Mouse (Mus musculus) forebrain, embryonic 10.5 days (tissue): ENCODE data around the gene Ghrhr. TPM values are rescaled to one million over a fixed set of nuclear protein-coding genes. Genes with fewer than 3 reads are reported as not detected.

Experiments
- DNase-seq: peaks from one replicate; pipeline ENCODE4 v3.0.0-alpha.2; 2017; ENCODE audit warnings: low spot score; ENCODE audit errors: extremely low spot score
- H3K27ac ChIP-seq: fragments of 300-500 bp; sonication (generic); 2 replicates; pipeline ENCODE4 v1.5.1; 2016; ENCODE audit warnings: mild to moderate bottlenecking
- H3K27me3 ChIP-seq: fragments of 300-500 bp; sonication (generic); 2 replicates; pipeline ENCODE4 v1.6.1; 2016; ENCODE audit warnings: mild to moderate bottlenecking; ENCODE audit not compliant: poor library complexity, severe bottlenecking
- H3K36me3 ChIP-seq: fragments of 300-500 bp; sonication (generic); replicated peaks from 2 replicates; pipeline ENCODE4 v1.6.1; 2016; ENCODE audit warnings: mild to moderate bottlenecking, moderate library complexity
- H3K4me1 ChIP-seq: fragments of 300-500 bp; sonication (generic); 2 replicates; pipeline ENCODE4 v1.6.1; 2016
- H3K4me3 ChIP-seq: fragments of 300-500 bp; sonication (generic); 2 replicates; pipeline ENCODE4 v1.5.1; 2016; ENCODE audit warnings: mild to moderate bottlenecking, moderate library complexity
- H3K9me3 ChIP-seq: fragments of 300-500 bp; sonication (generic); 2 replicates; pipeline ENCODE4 v1.6.1; 2016; ENCODE audit warnings: mild to moderate bottlenecking, moderate library complexity
- WGBS: fragments of 180-500 bp; shearing (Covaris S2); methylation state at CpG from one replicate; pipeline ENCODE4 v1.1.7; 2016; 5-methylcytosine and 5-hydroxymethylcytosine counted together
- polyA plus RNA-seq: library from polyadenylated mRNA; unstranded; fragments of >200 nt; fragmentation: Nextera tagmentation; extraction: Ambion mirVana; gene quantifications from 2 replicates; pipeline ENCODE4 v1.2.1, GENCODE M21; 2016

The Ghrhr gene
- not detected in 2 replicates for polyA plus RNA-seq

DNA sequence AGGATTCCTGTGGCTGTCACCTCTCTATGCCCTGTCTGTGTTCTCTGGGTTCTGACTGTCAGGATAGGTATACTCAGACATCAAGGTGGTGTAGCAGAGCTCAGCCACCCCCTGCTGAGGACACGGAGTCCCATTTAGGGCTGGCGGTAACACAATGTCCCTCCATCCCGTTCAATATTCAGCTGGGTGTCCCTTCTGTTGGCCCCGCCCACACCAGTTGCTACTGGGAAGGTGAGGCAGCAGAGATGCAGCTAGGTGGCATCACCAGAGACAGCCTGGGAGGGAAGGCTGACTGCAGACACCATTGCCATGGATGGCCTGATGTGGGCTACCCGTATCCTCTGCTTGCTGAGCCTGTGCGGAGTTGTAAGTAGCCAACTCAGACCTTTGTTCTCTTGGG lies at the start of gene Ghrhr:
Gene Ghrhr, plus strand, starts transcription at position 220 of the 400 bp plus-strand sequence.
- 0 out of 2 replicates have a peak, but pooled peaks cover 5% of the 10 kb centered on the region for H3K27me3 ChIP-seq
- no peaks in the 10 kb centered on the region for H3K4me1 ChIP-seq
- DNase-seq, result no peak
- no peak within 1 kb of the TSS for H3K4me3 ChIP-seq
- no peaks in the 10 kb centered on the region for H3K9me3 ChIP-seq
- no peak within 1 kb of the TSS for H3K27ac ChIP-seq
- 77% methylated on average over 6 of the region's 6 CpGs for WGBS
- H3K36me3 ChIP-seq, result no peaks in the 10 kb centered on the region

DNA sequence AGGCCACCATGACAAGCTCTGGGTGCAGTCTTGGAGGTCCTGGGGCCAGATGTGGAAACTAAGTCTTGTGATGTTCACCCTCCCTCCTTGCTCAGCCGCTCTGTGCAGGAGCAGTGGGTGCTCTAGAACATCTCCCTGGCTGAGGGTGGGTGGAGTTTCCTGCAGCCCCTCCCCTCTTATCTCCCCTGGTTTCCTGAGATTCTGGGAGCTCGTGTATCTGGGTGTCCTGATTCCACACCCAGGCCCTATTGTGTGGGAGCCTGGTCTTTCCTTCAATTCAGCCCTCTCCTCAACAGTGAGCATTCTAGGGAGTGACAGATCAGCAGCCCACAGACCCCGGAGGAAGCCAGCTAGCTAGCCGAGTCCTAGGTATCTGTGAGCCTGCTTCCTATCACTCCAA lies 49.8 kb upstream of the Ghrhr start:
- Histone ChIP-seq H3K27ac (no peak overlapping the region), H3K4me3 (no peak overlapping the region), H3K36me3 (no peaks in the 10 kb centered on the region), H3K27me3 (no peaks in the 10 kb centered on the region), H3K4me1 (peaks cover 5% of the 10 kb centered on the region), H3K9me3 (no peaks in the 10 kb centered on the region)
- 89% methylated on average over 4 of the region's 4 CpGs for WGBS
- DNase-seq, result no peak

DNA sequence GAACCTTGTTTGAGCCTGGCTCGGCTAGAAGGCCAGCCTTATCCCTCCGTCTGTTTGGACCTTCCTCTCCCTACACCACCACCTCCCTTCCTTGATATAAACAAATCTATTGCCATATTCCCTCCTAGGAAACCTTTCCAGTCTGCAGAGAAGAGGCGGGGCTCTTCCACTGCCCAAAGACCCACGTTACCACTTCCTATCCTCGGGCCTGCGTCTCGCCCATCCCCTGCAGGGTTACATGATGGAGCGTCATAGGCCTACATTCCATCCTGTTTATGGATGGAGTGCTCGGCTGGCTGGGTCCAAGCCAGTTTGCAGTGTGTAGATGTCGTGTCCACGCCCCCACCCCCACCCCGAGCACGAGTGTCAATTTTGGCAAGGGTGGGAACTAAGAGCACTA lies 48.8 kb upstream of the Ghrhr start:
- no peak for DNase-seq
- Histone ChIP-seq H3K9me3 (no peaks in the 10 kb centered on the region), H3K27me3 (no peaks in the 10 kb centered on the region), H3K4me1 (peaks cover 15% of the 10 kb centered on the region), H3K4me3 (no peak overlapping the region), H3K27ac (no peak overlapping the region), H3K36me3 (no peaks in the 10 kb centered on the region)
- WGBS, result 91% methylated on average over 13 of the region's 13 CpGs

DNA sequence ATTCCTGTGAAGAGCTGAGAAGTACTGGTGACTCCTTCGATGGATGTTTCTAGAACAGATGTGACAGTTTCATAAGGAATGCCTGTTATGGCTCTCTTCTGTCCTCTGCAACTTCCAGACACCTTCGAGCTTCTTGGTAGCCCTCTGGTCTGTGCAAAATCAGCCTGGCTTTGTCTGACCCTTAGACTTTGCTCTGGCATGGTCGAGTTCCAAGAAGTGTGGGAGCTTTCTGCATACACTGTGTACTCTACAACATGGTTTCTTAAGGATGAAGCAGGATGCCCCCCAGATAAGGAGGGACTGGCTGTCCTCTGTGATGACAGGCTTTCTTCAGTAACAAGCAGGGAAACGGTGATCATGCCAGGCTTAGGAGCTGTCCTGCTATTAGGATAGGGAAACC lies 47.9 kb upstream of the Ghrhr start:
- Histone ChIP-seq H3K36me3 (no peaks in the 10 kb centered on the region), H3K9me3 (no peaks in the 10 kb centered on the region), H3K4me3 (no peak overlapping the region), H3K27ac (no peak overlapping the region), H3K4me1 (peaks cover 19% of the 10 kb centered on the region), H3K27me3 (no peaks in the 10 kb centered on the region)
- no peak for DNase-seq
- WGBS, result 78% methylated on average over 4 of the region's 4 CpGs

DNA sequence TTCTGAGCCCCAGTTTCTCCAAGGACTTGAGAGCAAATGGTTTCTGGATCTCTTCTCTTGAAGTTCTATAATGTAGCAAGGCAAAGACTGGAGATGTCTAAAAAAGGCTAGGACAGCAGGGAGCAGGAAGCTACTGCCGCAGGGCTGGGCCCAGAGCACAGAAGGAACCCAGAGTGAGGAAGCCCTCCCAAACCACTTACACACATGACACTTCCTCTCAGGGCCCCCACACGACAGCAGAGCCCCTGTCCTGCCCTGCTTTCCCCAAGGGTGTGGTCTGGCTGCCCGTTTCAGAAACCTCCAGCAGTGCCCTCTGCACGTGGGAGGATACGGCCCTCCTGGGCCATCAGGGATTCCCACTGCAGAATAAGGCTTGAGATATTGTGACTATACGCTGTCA lies 44.8 kb upstream of the Ghrhr start:
- peaks cover 22% of the 10 kb centered on the region for H3K4me1 ChIP-seq
- no peaks in the 10 kb centered on the region for H3K9me3 ChIP-seq
- no peak overlapping the region for H3K4me3 ChIP-seq
- DNase-seq, result no peak
- no peaks in the 10 kb centered on the region for H3K27me3 ChIP-seq
- H3K27ac ChIP-seq, result 0 out of 2 replicates have a peak overlapping the region, but pooled peaks have one; percentile 30
- 74% methylated on average over 6 of the region's 6 CpGs for WGBS
- H3K36me3 ChIP-seq, result no peaks in the 10 kb centered on the region

DNA sequence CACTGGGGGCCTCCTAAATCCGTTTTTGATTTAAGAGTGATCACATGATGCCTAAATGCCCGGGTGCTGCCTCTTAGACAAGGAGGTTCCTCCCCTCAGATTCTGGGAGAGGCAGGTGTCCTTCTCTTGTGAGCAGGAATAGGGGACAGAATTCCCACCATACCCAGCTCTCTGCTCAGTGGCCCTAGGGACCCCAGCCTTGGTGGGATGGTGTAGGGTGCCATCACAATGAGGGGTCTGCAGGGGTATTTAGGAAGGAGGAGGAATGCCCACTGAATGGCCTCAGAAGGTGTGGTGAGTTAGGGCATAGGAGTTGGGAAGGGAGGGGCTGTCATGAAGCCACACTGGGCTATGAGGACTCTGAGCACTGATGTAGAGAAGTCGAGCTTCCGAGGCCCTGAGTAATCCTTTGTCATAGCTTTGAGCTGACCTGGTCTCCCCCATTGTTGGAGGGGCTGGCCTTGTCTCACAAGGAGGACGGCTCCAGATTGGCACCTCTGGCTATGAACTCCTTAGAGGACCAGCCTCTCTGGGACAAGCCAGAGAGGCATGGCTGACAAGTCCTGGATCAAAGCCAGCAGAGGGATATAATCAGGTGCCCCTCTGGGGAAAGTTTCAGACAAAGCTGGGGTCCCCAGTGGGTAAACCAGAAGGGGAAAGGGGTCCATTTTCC lies 43.9 kb upstream of the Ghrhr start:
- 64% methylated on average over 5 of the region's 5 CpGs for WGBS
- peaks cover 26% of the 10 kb centered on the region for H3K4me1 ChIP-seq
- H3K27ac ChIP-seq, result 0 out of 2 replicates have a peak overlapping the region, but pooled peaks have one; percentile 9
- H3K4me3 ChIP-seq, result no peak overlapping the region
- no peaks in the 10 kb centered on the region for H3K36me3 ChIP-seq
- no peaks in the 10 kb centered on the region for H3K9me3 ChIP-seq
- DNase-seq, result no peak
- H3K27me3 ChIP-seq, result no peaks in the 10 kb centered on the region

DNA sequence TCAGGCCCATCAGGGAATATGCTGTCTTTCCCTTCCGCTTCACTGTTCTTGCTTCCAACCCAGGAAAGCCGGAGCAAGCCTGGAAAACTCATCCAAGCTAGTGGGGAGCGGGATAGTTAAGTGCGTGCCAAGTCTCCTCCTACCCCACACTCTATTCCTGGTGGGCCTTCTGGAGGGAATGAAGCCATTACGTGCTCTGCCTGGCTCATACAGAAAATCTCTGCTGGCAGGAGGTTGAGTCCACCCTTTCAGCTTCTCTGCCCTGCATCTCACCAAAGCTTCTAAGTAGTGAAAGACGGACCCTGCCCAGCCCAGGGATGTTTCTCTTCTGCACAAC lies 43.4 kb upstream of the Ghrhr start:
- 85% methylated on average over 6 of the region's 6 CpGs for WGBS

DNA sequence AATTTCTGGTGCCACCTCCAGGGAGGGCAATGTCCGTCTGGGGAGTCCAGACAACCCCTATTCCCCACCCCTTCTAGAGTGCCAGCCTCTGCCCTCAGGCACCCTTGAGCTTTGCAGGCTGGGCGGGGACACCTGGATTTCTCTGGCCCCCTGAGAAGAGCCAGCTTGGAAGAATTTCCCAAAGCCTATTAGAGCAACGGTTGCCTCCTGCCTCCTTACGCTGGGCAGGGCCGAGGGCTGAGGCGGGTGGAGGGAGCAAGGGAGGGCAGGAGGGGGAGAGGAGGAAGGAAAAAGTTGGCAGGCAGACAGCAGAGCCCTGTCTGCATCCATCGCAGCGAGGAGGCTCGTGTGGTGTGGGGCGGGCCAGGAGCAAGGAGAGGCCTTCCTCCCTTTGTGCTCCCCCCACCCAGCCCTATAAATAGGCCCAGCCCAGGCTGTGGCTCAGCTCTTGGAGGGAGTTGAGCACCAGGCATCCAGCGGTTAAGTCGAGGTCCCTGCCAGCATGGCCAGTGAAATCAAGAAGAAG lies 40.0 kb upstream of the Ghrhr start, which contains the start of gene Aqp1:
Gene Aqp1, plus strand, starts transcription at position 444 of the 526 bp plus-strand sequence.
- no peaks in the 10 kb centered on the region for H3K27me3 ChIP-seq
- peak within 1 kb of the TSS; percentile 51 for H3K27ac ChIP-seq
- DNase-seq, result no peak
- peaks cover 26% of the 10 kb centered on the region for H3K4me1 ChIP-seq
- no peak within 1 kb of the TSS for H3K4me3 ChIP-seq
- no peaks in the 10 kb centered on the region for H3K36me3 ChIP-seq
- H3K9me3 ChIP-seq, result no peaks in the 10 kb centered on the region
- 29% methylated on average over 12 of the region's 12 CpGs for WGBS

More for the DNA sequence above, 43.4 kb upstream of the Ghrhr start:
- Histone ChIP-seq H3K27me3 (no peaks in the 10 kb centered on the region), H3K9me3 (no peaks in the 10 kb centered on the region), H3K4me3 (no peak overlapping the region), H3K27ac (0 out of 2 replicates have a peak overlapping the region, but pooled peaks have one; percentile 6), H3K36me3 (no peaks in the 10 kb centered on the region), H3K4me1 (peaks cover 26% of the 10 kb centered on the region)
- no peak for DNase-seq

DNA sequence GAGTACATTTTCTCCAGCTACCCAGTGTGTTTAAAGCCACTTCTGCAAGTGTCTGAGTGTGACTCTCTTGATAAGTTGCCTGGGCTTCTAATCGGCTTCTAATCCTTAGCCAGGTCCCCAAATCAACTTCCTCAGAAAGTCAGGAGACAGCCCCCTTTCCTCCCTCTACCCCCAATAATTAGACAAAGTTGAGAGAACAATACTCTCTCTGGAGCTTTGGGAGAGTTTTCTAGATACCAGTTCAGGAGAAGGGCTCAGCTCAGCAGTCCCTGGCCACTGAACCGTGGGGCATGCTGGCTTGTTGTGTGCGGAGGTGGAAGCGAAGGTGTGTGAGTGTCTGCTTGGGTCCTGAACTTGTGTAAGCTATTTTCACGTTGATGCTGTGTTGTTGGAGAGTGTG lies 38.9 kb upstream of the Ghrhr start:
- no peak overlapping the region for H3K27ac ChIP-seq
- 87% methylated on average over 5 of the region's 5 CpGs for WGBS
- no peak for DNase-seq
- no peak overlapping the region for H3K4me3 ChIP-seq
- H3K27me3 ChIP-seq, result no peaks in the 10 kb centered on the region
- no peaks in the 10 kb centered on the region for H3K36me3 ChIP-seq
- peaks cover 21% of the 10 kb centered on the region for H3K4me1 ChIP-seq
- no peaks in the 10 kb centered on the region for H3K9me3 ChIP-seq

DNA sequence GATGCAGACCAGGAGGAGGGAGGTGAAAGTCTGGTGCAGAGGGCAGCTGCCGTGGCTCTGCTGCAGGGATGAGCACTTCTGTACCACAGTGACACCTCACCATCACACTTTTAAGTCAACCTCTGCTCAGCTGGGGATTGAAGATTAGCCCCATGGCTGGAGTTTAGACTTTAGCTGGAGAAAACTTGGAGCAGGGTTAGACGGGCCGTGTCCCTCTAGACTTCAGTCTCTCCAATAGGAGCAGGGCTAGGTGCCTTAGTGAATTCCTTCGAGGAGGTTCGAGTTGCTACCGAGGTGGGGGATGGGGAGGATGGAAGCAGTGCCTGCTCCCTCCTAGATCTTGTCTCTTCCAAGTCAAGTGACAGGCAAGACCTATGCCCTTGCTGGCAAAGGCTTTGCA lies 38.0 kb upstream of the Ghrhr start:
- no peaks in the 10 kb centered on the region for H3K36me3 ChIP-seq
- no peaks in the 10 kb centered on the region for H3K27me3 ChIP-seq
- no peak overlapping the region for H3K4me3 ChIP-seq
- no peak overlapping the region for H3K27ac ChIP-seq
- no peaks in the 10 kb centered on the region for H3K9me3 ChIP-seq
- DNase-seq, result no peak
- WGBS, result 64% methylated on average over 6 of the region's 6 CpGs
- H3K4me1 ChIP-seq, result peaks cover 17% of the 10 kb centered on the region

DNA sequence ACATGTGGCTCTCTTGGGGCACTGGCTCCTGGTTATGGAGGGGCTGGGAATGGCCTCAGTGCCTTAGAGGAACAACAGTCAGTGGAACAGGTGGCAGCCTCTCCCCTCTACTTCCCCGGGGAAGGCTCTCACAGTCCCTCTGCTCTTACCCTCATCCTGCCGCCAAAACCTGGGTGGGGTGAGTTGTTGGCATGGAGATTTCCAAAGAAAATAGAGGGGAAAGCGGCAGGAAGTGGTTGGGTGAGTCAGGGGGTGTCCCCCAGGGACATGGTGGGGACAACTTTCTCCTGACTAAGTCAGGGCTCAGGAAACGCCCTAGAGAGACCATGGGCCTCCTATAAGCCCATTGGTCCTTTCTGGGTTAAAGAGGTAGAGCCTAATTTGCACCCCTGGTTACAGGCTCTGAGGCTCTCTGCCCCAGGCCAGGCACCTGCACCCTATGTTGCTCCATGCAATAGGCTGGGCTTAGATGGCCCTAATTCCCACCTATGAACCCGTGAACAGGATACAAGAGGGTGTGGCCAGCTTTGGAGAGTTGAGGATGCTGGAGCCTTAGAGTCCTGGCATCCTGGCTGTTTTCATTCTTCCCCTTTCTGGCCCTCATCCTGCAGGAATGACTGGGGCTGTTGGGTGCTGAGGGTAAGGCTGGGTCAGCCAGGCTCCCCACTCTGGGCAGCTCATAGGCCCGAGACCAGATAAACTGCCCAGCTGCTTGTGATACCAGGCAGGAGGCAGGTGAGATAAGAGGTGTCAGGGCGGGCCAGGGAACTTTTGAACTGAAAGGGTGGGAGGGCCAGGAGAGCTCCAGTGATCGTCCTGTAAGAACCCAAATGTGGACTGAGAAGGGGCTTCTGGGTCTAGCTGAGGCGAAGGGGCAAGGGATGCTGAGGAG lies 36.9 kb upstream of the Ghrhr start:
- WGBS, result 78% methylated on average over 9 of the region's 9 CpGs
- Histone ChIP-seq H3K4me1 (peaks cover 17% of the 10 kb centered on the region), H3K9me3 (no peaks in the 10 kb centered on the region), H3K27ac (no peak overlapping the region), H3K36me3 (no peaks in the 10 kb centered on the region), H3K4me3 (no peak overlapping the region), H3K27me3 (no peaks in the 10 kb centered on the region)
- DNase-seq, result no peak

DNA sequence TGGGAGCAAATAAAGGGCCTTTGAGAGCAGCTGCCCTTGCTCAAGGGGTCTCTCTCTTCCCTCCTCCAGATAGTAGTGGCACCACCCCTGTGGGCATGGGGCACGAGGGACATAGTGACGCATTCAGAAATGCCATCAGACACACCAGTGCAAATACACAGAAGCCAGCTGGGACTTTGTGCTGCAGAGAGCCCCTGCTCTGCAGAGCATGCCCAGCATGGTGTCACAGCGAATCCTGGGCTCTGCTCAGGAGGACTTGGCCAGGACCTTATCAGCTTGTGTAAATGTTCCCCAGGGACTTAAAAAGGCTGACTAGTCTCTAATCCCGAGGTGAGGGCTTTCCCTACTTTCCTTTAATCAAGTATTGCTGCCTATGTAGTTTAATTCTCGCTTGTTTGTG lies 34.4 kb upstream of the Ghrhr start:
- no peaks in the 10 kb centered on the region for H3K9me3 ChIP-seq
- 37% methylated on average over 5 of the region's 5 CpGs for WGBS
- no peak for DNase-seq

DNA sequence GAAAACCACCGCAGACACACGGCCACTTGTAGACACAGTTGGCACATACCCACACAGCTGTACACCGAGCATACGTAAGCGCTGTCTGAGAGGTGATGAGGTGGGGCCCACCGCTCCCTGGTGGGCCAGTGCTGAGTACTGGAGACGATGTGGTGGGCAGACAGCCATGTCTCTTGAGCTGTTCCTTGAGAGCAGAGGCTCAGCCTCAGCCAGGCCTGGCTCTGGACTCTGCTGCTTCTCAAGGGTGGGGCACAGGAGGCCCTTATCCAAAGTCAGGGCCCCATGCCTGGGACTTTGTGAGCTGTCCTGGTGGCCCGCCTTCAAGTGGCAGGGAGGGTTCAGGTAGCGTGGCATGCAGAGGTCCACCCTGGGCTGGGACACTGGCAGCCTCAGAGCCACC lies 33.8 kb upstream of the Ghrhr start:
- no peaks in the 10 kb centered on the region for H3K9me3 ChIP-seq
- no peak overlapping the region for H3K4me3 ChIP-seq
- H3K36me3 ChIP-seq, result no peaks in the 10 kb centered on the region
- H3K27me3 ChIP-seq, result no peaks in the 10 kb centered on the region
- no peak for DNase-seq
- 85% methylated on average over 9 of the region's 9 CpGs for WGBS
- H3K27ac ChIP-seq, result no peak overlapping the region
- H3K4me1 ChIP-seq, result peaks cover 5% of the 10 kb centered on the region

More for the DNA sequence above, 34.4 kb upstream of the Ghrhr start:
- no peaks in the 10 kb centered on the region for H3K36me3 ChIP-seq
- no peak overlapping the region for H3K27ac ChIP-seq
- H3K27me3 ChIP-seq, result no peaks in the 10 kb centered on the region
- peaks cover 5% of the 10 kb centered on the region for H3K4me1 ChIP-seq
- H3K4me3 ChIP-seq, result no peak overlapping the region
